10 mouse cellular contexts compared by ENCODE assay signal in genomic region chr2:153298863-153299262, GRCm38 (mm10). TPM values are rescaled to one million over a fixed set of nuclear protein-coding genes. Genes with fewer than 3 reads are reported as not detected.
DNase-seq lines count a peak whose midpoint lies in the region; ATAC-seq and TF ChIP-seq lines count a peak whose summit lies in the region.
"Had no signal": no experiment of that assay in that cellular context is flagged by ENCODE, and none has a peak within 500 bp of the region (broad histone marks: within the 10 kb centered on the region; RNA-seq: fewer than 3 reads in every experiment).

No protein-coding gene starts in this region.

- no peak overlapping the region for H3K9ac ChIP-seq in intestine, embryonic 15.5 days
- no peak overlapping the region for H3K9ac ChIP-seq in intestine, embryonic 16.5 days (ENCODE audit: low read depth, low read length)
- H3K9ac ChIP-seq in lung, embryonic 14.5 days, result no peak overlapping the region
- H3K9ac ChIP-seq in neural tube, embryonic 15.5 days (replicated peaks), result no peak overlapping the region
- H3K9ac ChIP-seq in forebrain, embryonic 11.5 days (ENCODE audit: low read length), result no peak overlapping the region
- H3K9ac ChIP-seq: neural tube, embryonic 13.5 days had no signal

- no peaks in the 10 kb centered on the region for H3K9me3 ChIP-seq in intestine, embryonic 15.5 days
- no peaks in the 10 kb centered on the region for H3K9me3 ChIP-seq in intestine, embryonic 16.5 days (ENCODE audit: control insufficient read depth, low read length)
- no peaks in the 10 kb centered on the region for H3K9me3 ChIP-seq in lung, embryonic 14.5 days (ENCODE audit: low read depth, low read length)
- H3K9me3 ChIP-seq in neural tube, embryonic 15.5 days (replicated peaks), result no peaks in the 10 kb centered on the region
- no peaks in the 10 kb centered on the region for H3K9me3 ChIP-seq in forebrain, embryonic 11.5 days (ENCODE audit: control insufficient read depth, low read length)
- H3K9me3 ChIP-seq: neural tube, embryonic 13.5 days had no signal

- no peak for TF ChIP-seq CTCF in bone marrow macrophage, adult 2 months (IDR thresholded peaks at IDR 0.05; ENCODE audit: low read depth, low read length)
- TF ChIP-seq CTCF in lung, embryonic 14.5 days (IDR thresholded peaks at IDR 0.05; ENCODE audit: low read depth), result no peak

- H3K36me3 ChIP-seq in intestine, embryonic 15.5 days, result no peaks in the 10 kb centered on the region; the same call in 1 of the 2 replicates
- H3K36me3 ChIP-seq in intestine, embryonic 16.5 days (ENCODE audit: control insufficient read depth, insufficient read depth, low read length), result no peaks in the 10 kb centered on the region
- H3K36me3 ChIP-seq in lung, embryonic 14.5 days (ENCODE audit: insufficient read depth), result no peaks in the 10 kb centered on the region
- H3K36me3 ChIP-seq in neural tube, embryonic 15.5 days, result no peaks in the 10 kb centered on the region
- no peaks in the 10 kb centered on the region for H3K36me3 ChIP-seq in forebrain, embryonic 11.5 days (ENCODE audit: control insufficient read depth, insufficient read depth, low read length)

- DNase-seq in CD4-positive helper T cell, adult 2 months (ENCODE audit: low read depth, low spot score), result peak; percentile 18
- peak; percentile 30 for DNase-seq in lung, embryonic 14.5 days
- no peak for DNase-seq in forebrain, embryonic 11.5 days (ENCODE audit: low spot score)
- DNase-seq in frontal cortex, postnatal 10 days (ENCODE audit: low spot score in 2 of 2), result no peak

- no peak overlapping the region for H3K27ac ChIP-seq in intestine, embryonic 15.5 days
- H3K27ac ChIP-seq in intestine, embryonic 16.5 days (ENCODE audit: low read length), result no peak overlapping the region
- H3K27ac ChIP-seq in bone marrow macrophage, adult 2 months (ENCODE audit: insufficient read depth, low read depth, low read length), result peak overlapping the region; percentile 91
- no peak overlapping the region for H3K27ac ChIP-seq in lung, embryonic 14.5 days (ENCODE audit: low read depth)
- no peak overlapping the region for H3K27ac ChIP-seq in neural tube, embryonic 15.5 days (replicated peaks)
- H3K27ac ChIP-seq in forebrain, embryonic 11.5 days (ENCODE audit: low read depth, low read length), result no peak overlapping the region
- H3K27ac ChIP-seq: neural tube, embryonic 13.5 days had no signal

- WGBS in intestine, embryonic 15.5 days, result 61% methylated on average over 4 of the region's 4 CpGs
- WGBS in intestine, embryonic 16.5 days, result 62% methylated on average over 4 of the region's 4 CpGs
- 58% methylated on average over 4 of the region's 4 CpGs for WGBS in lung, embryonic 14.5 days
- 75% methylated on average over 4 of the region's 4 CpGs for WGBS in neural tube, embryonic 15.5 days
- 78% methylated on average over 4 of the region's 4 CpGs for WGBS in forebrain, embryonic 11.5 days

- no peak overlapping the region for H3K4me2 ChIP-seq in intestine, embryonic 15.5 days (replicated peaks)
- no peak overlapping the region for H3K4me2 ChIP-seq in intestine, embryonic 16.5 days (ENCODE audit: low read depth, low read length)
- H3K4me2 ChIP-seq in lung, embryonic 14.5 days, result no peak overlapping the region
- no peak overlapping the region for H3K4me2 ChIP-seq in neural tube, embryonic 15.5 days
- H3K4me2 ChIP-seq in forebrain, embryonic 11.5 days (ENCODE audit: low read depth, low read length, severe bottlenecking), result no peak overlapping the region
- H3K4me2 ChIP-seq: neural tube, embryonic 13.5 days had no signal

- TF ChIP-seq POLR2A in bone marrow macrophage, adult 2 months (IDR thresholded peaks at IDR 0.05; ENCODE audit: borderline replicate concordance, low read depth, low read length), result no peak

- ATAC-seq in intestine, embryonic 15.5 days, result peak; percentile 65; the same call in 1 of the 2 replicates
- no peak; the same call in 1 of the 2 replicates for ATAC-seq in intestine, embryonic 16.5 days
- ATAC-seq in lung, embryonic 14.5 days (ENCODE audit: insufficient read depth), result no peak
- no peak for ATAC-seq in neural tube, embryonic 15.5 days (ENCODE audit: low FRiP score)
- ATAC-seq in forebrain, embryonic 11.5 days (replicated peaks; ENCODE audit: low FRiP score), result no peak

- H3K4me1 ChIP-seq in intestine, embryonic 15.5 days (replicated peaks), result no peaks in the 10 kb centered on the region; the same call in 1 of the 2 replicates
- 0 out of 2 replicates have a peak, but pooled peaks cover 3% of the 10 kb centered on the region for H3K4me1 ChIP-seq in intestine, embryonic 16.5 days (ENCODE audit: control insufficient read depth, insufficient read depth, low read length)
- peaks cover 25% of the 10 kb centered on the region for H3K4me1 ChIP-seq in bone marrow macrophage, adult 2 months (ENCODE audit: control insufficient read depth, insufficient read depth, low read length)
- H3K4me1 ChIP-seq in lung, embryonic 14.5 days (ENCODE audit: insufficient read depth), result no peaks in the 10 kb centered on the region
- peaks cover 9% of the 10 kb centered on the region for H3K4me1 ChIP-seq in neural tube, embryonic 15.5 days
- H3K4me1 ChIP-seq in forebrain, embryonic 11.5 days (replicated peaks; ENCODE audit: control insufficient read depth, insufficient read depth, low read length), result no peaks in the 10 kb centered on the region

- H3K27me3 ChIP-seq in intestine, embryonic 15.5 days (replicated peaks), result no peaks in the 10 kb centered on the region
- no peaks in the 10 kb centered on the region for H3K27me3 ChIP-seq in intestine, embryonic 16.5 days (replicated peaks; ENCODE audit: control insufficient read depth, insufficient read depth, low read length)
- no peaks in the 10 kb centered on the region for H3K27me3 ChIP-seq in lung, embryonic 14.5 days (ENCODE audit: insufficient read depth, low read length)
- H3K27me3 ChIP-seq in neural tube, embryonic 15.5 days (replicated peaks), result no peaks in the 10 kb centered on the region
- H3K27me3 ChIP-seq in forebrain, embryonic 11.5 days (ENCODE audit: control insufficient read depth, insufficient read depth, low read length), result no peaks in the 10 kb centered on the region
- H3K27me3 ChIP-seq: neural tube, embryonic 13.5 days had no signal

- no peak overlapping the region for H3K4me3 ChIP-seq in intestine, embryonic 15.5 days (replicated peaks)
- H3K4me3 ChIP-seq in intestine, embryonic 16.5 days (ENCODE audit: low read length), result no peak overlapping the region
- no peak overlapping the region for H3K4me3 ChIP-seq in bone marrow macrophage, adult 2 months (ENCODE audit: insufficient read depth, low read length)
- H3K4me3 ChIP-seq in lung, embryonic 14.5 days (ENCODE audit: low read depth, low read length), result no peak overlapping the region
- H3K4me3 ChIP-seq in neural tube, embryonic 15.5 days (replicated peaks), result no peak overlapping the region
- no peak overlapping the region for H3K4me3 ChIP-seq in forebrain, embryonic 11.5 days (ENCODE audit: low read depth, low read length)
- H3K4me3 ChIP-seq: erythroblast, embryonic 14.5 days; neural tube, embryonic 13.5 days had no signal

RNA-seq across cellular contexts. Expression of gene Kif3b, which starts 7.7 kb away (rescaled TPM):
- polyA plus RNA-seq in intestine, embryonic 15.5 days (2015; fragmentation: Nextera tagmentation; extraction: Ambion mirVana), result 7.1 and 7.7 TPM in 2 replicates
- polyA plus RNA-seq in intestine, embryonic 16.5 days (2015; fragmentation: Nextera tagmentation; extraction: Ambion mirVana), result 8.2 and 8.3 TPM in 2 replicates
- polyA plus RNA-seq in bone marrow macrophage, adult 2 months (2012; ENCODE audit: insufficient read depth, insufficient read length, missing spikeins), result 33.0 and 38.6 TPM in 2 replicates
- polyA plus RNA-seq in lung, embryonic 14.5 days (2014; fragmentation: Nextera tagmentation; extraction: Ambion mirVana), result 4.8 TPM in 2 replicates
- 18.1 and 21.9 TPM in 2 replicates for polyA plus RNA-seq in neural tube, embryonic 15.5 days (2015; fragmentation: Nextera tagmentation; extraction: Ambion mirVana)
- polyA plus RNA-seq in forebrain, embryonic 11.5 days (2014; fragmentation: Nextera tagmentation; extraction: Ambion mirVana), result 7.1 and 7.4 TPM in 2 replicates

RNA-seq across cellular contexts. Expression of gene Asxl1, which starts 46.8 kb away (rescaled TPM):
- 12.4 and 13.5 TPM in 2 replicates for polyA plus RNA-seq in intestine, embryonic 15.5 days (2015; fragmentation: Nextera tagmentation; extraction: Ambion mirVana)
- 6.8 and 6.9 TPM in 2 replicates for polyA plus RNA-seq in intestine, embryonic 16.5 days (2015; fragmentation: Nextera tagmentation; extraction: Ambion mirVana)
- 31.7 and 36.3 TPM in 2 replicates for polyA plus RNA-seq in bone marrow macrophage, adult 2 months (2012; ENCODE audit: insufficient read depth, insufficient read length, missing spikeins)
- 23.7 and 26.0 TPM in 2 replicates for polyA plus RNA-seq in lung, embryonic 14.5 days (2014; fragmentation: Nextera tagmentation; extraction: Ambion mirVana)
- 10.2 and 10.6 TPM in 2 replicates for polyA plus RNA-seq in neural tube, embryonic 15.5 days (2015; fragmentation: Nextera tagmentation; extraction: Ambion mirVana)
- polyA plus RNA-seq in forebrain, embryonic 11.5 days (2014; fragmentation: Nextera tagmentation; extraction: Ambion mirVana), result 25.4 TPM in 2 replicates

RNA-seq across cellular contexts. Expression of gene Pofut1, which starts 57.5 kb away (rescaled TPM):
- 11.7 and 12.1 TPM in 2 replicates for polyA plus RNA-seq in intestine, embryonic 15.5 days (2015; fragmentation: Nextera tagmentation; extraction: Ambion mirVana)
- 13.3 and 13.5 TPM in 2 replicates for polyA plus RNA-seq in intestine, embryonic 16.5 days (2015; fragmentation: Nextera tagmentation; extraction: Ambion mirVana)
- polyA plus RNA-seq in bone marrow macrophage, adult 2 months (2012; ENCODE audit: insufficient read depth, insufficient read length, missing spikeins), result 27.5 and 28.0 TPM in 2 replicates
- 8.5 and 8.7 TPM in 2 replicates for polyA plus RNA-seq in lung, embryonic 14.5 days (2014; fragmentation: Nextera tagmentation; extraction: Ambion mirVana)
- 5.3 and 5.5 TPM in 2 replicates for polyA plus RNA-seq in neural tube, embryonic 15.5 days (2015; fragmentation: Nextera tagmentation; extraction: Ambion mirVana)
- 7.2 and 8.1 TPM in 2 replicates for polyA plus RNA-seq in forebrain, embryonic 11.5 days (2014; fragmentation: Nextera tagmentation; extraction: Ambion mirVana)

RNA-seq across cellular contexts. Expression of gene Plagl2, which starts 57.6 kb away (rescaled TPM):
- 46.8 and 48.0 TPM in 2 replicates for polyA plus RNA-seq in intestine, embryonic 15.5 days (2015; fragmentation: Nextera tagmentation; extraction: Ambion mirVana)
- polyA plus RNA-seq in intestine, embryonic 16.5 days (2015; fragmentation: Nextera tagmentation; extraction: Ambion mirVana), result 53.5 and 67.5 TPM in 2 replicates
- polyA plus RNA-seq in bone marrow macrophage, adult 2 months (2012; ENCODE audit: insufficient read depth, insufficient read length, missing spikeins), result 45.0 and 48.5 TPM in 2 replicates
- polyA plus RNA-seq in lung, embryonic 14.5 days (2014; fragmentation: Nextera tagmentation; extraction: Ambion mirVana), result 23.3 TPM in 2 replicates
- polyA plus RNA-seq in neural tube, embryonic 15.5 days (2015; fragmentation: Nextera tagmentation; extraction: Ambion mirVana), result 4.4 and 8.9 TPM in 2 replicates
- 37.4 and 40.4 TPM in 2 replicates for polyA plus RNA-seq in forebrain, embryonic 11.5 days (2014; fragmentation: Nextera tagmentation; extraction: Ambion mirVana)

Comparison
In these comparisons a context has a peak if more than half of its experiments do, and no peak if none do; other contexts are left out.
1. DNase-seq: peak in CD4-positive helper T cell, adult 2 months (single experiment) and lung, embryonic 14.5 days (single experiment); none in forebrain, embryonic 11.5 days (single experiment) and frontal cortex, postnatal 10 days (0 of 2).